Mouse (Mus musculus): ENCODE results near the gene Rnf185. TPM values are rescaled to one million over a fixed set of nuclear protein-coding genes. Genes with fewer than 3 reads are reported as not detected.

Gene Rnf185
- polyA plus RNA-seq, 1 experiment = 25.7 TPM

GRCm38 (mm10) chr11:3471448-3471850 lies 19.3 kb upstream of the Rnf185 start:
- WGBS = 68% methylated on average over 11 of the region's 11 CpGs
- Histone ChIP-seq H3K4me1 (replicated peaks; ENCODE audit: control insufficient read depth, insufficient read depth, low read length) (0 out of 2 replicates have a peak, but pooled peaks cover 2% of the 10 kb centered on the region), H3K4me3 (ENCODE audit: control insufficient read depth, insufficient read depth, low read length) (no peak overlapping the region), H3K27ac (ENCODE audit: control insufficient read depth, insufficient read depth, low read length) (no peak overlapping the region), H3K27me3 (ENCODE audit: control insufficient read depth, insufficient read depth, low read length) (no peaks in the 10 kb centered on the region), H3K36me3 (ENCODE audit: control insufficient read depth, insufficient read depth, low read length) (no peaks in the 10 kb centered on the region)
- no peak for TF ChIP-seq POLR2A (IDR thresholded peaks at IDR 0.05; ENCODE audit: control insufficient read depth, extremely low read depth, insufficient read depth, low read length, poor library complexity)
- no peak for TF ChIP-seq CTCF (IDR thresholded peaks at IDR 0.05; ENCODE audit: borderline replicate concordance, control insufficient read depth, extremely low read depth, insufficient read depth, low read length, poor library complexity)
- no peak for DNase-seq

- 95% methylated on average over 1 of the region's 1 CpGs for WGBS
- no peak overlapping the region for H3K27ac ChIP-seq (ENCODE audit: control insufficient read depth, insufficient read depth, low read length)
- H3K4me3 ChIP-seq (ENCODE audit: control insufficient read depth, insufficient read depth, low read length) = no peak overlapping the region
- no peaks in the 10 kb centered on the region for H3K36me3 ChIP-seq (ENCODE audit: control insufficient read depth, insufficient read depth, low read length)
- DNase-seq = no peak
- H3K27me3 ChIP-seq (ENCODE audit: control insufficient read depth, insufficient read depth, low read length) = no peaks in the 10 kb centered on the region
- no peak for TF ChIP-seq POLR2A (IDR thresholded peaks at IDR 0.05; ENCODE audit: control insufficient read depth, extremely low read depth, insufficient read depth, low read length, poor library complexity)
- TF ChIP-seq CTCF (IDR thresholded peaks at IDR 0.05; ENCODE audit: borderline replicate concordance, control insufficient read depth, extremely low read depth, insufficient read depth, low read length, poor library complexity) = no peak
- no peaks in the 10 kb centered on the region for H3K4me1 ChIP-seq (replicated peaks; ENCODE audit: control insufficient read depth, insufficient read depth, low read length)
Observed at GRCm38 (mm10) chr11:3462846-3463245, 10.7 kb upstream of the Rnf185 start.

GRCm38 (mm10) chr11:3459105-3459468 lies 6.9 kb upstream of the Rnf185 start:
- Histone ChIP-seq H3K4me1 (replicated peaks; ENCODE audit: control insufficient read depth, insufficient read depth, low read length) (no peaks in the 10 kb centered on the region), H3K36me3 (ENCODE audit: control insufficient read depth, insufficient read depth, low read length) (no peaks in the 10 kb centered on the region), H3K4me3 (ENCODE audit: control insufficient read depth, insufficient read depth, low read length) (no peak overlapping the region), H3K27ac (ENCODE audit: control insufficient read depth, insufficient read depth, low read length) (no peak overlapping the region), H3K27me3 (ENCODE audit: control insufficient read depth, insufficient read depth, low read length) (no peaks in the 10 kb centered on the region)
- 91% methylated on average over 2 of the region's 2 CpGs for WGBS
- DNase-seq = no peak
- TF ChIP-seq POLR2A (IDR thresholded peaks at IDR 0.05; ENCODE audit: control insufficient read depth, extremely low read depth, insufficient read depth, low read length, poor library complexity) (no peak), CTCF (IDR thresholded peaks at IDR 0.05; ENCODE audit: borderline replicate concordance, control insufficient read depth, extremely low read depth, insufficient read depth, low read length, poor library complexity) (no peak)

- TF ChIP-seq POLR2A (IDR thresholded peaks at IDR 0.05; ENCODE audit: control insufficient read depth, extremely low read depth, insufficient read depth, low read length, poor library complexity) (no peak), CTCF (IDR thresholded peaks at IDR 0.05; ENCODE audit: borderline replicate concordance, control insufficient read depth, extremely low read depth, insufficient read depth, low read length, poor library complexity) (no peak)
- Histone ChIP-seq H3K4me1 (replicated peaks; ENCODE audit: control insufficient read depth, insufficient read depth, low read length) (no peaks in the 10 kb centered on the region; the same call in 1 of the 2 replicates), H3K4me3 (ENCODE audit: control insufficient read depth, insufficient read depth, low read length) (no peak overlapping the region), H3K27ac (ENCODE audit: control insufficient read depth, insufficient read depth, low read length) (no peak overlapping the region), H3K27me3 (ENCODE audit: control insufficient read depth, insufficient read depth, low read length) (no peaks in the 10 kb centered on the region), H3K36me3 (ENCODE audit: control insufficient read depth, insufficient read depth, low read length) (no peaks in the 10 kb centered on the region)
- WGBS = 91% methylated on average over 13 of the region's 13 CpGs
- no peak for DNase-seq
Observed at GRCm38 (mm10) chr11:3458428-3459104, 6.4 kb upstream of the Rnf185 start.

DNA sequence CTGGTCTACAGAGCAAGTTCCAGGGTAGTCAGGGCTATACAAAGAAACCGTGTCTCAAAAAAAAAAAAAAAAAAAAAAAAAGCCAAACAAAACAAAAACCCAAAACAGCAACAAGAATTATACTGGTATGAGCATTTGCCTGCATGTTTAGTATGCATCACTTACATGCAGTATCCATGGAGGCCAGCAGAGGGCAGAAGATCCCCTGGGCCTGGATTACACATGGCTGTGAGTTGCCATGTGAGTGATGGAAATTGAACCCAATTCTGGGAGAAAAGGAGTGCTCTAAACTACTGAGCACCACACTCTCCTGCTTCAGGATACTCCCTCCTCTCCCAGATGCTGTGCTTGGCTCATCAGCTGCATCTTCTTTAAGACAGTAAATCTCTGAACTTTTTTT lies 4.2 kb upstream of the Rnf185 start:
- no peak overlapping the region for H3K4me3 ChIP-seq (ENCODE audit: control insufficient read depth, insufficient read depth, low read length)
- peaks cover 6% of the 10 kb centered on the region for H3K4me1 ChIP-seq (replicated peaks; ENCODE audit: control insufficient read depth, insufficient read depth, low read length)
- H3K36me3 ChIP-seq (ENCODE audit: control insufficient read depth, insufficient read depth, low read length) = no peaks in the 10 kb centered on the region
- TF ChIP-seq POLR2A (IDR thresholded peaks at IDR 0.05; ENCODE audit: control insufficient read depth, extremely low read depth, insufficient read depth, low read length, poor library complexity) (no peak), CTCF (IDR thresholded peaks at IDR 0.05; ENCODE audit: borderline replicate concordance, control insufficient read depth, extremely low read depth, insufficient read depth, low read length, poor library complexity) (no peak)
- H3K27me3 ChIP-seq (ENCODE audit: control insufficient read depth, insufficient read depth, low read length) = no peaks in the 10 kb centered on the region
- H3K27ac ChIP-seq (ENCODE audit: control insufficient read depth, insufficient read depth, low read length) = no peak overlapping the region
- DNase-seq = peak; percentile 72
- 31% methylated on average over 1 of the region's 1 CpGs for WGBS

DNA sequence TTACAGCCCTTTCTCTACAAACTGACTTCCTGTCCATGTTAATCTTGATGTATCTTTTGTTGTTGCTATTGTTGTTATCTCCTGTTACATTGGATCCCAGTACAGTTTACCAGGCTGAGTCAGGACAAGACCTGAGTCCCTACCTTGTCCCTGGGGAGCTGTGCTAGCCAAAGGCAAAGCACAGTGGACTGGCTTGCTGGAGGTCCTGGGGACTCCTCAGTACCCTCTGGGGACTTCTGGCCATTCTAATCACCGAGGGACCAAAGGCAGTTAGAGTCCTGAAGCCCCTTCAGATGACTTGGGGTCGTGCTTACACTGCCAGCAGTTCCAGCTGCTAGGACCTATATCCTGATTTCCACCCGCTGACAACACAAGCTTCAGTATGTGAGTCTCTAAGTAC lies 2.3 kb upstream of the Rnf185 start:
- no peaks in the 10 kb centered on the region for H3K36me3 ChIP-seq (ENCODE audit: control insufficient read depth, insufficient read depth, low read length)
- no peak overlapping the region for H3K4me3 ChIP-seq (ENCODE audit: control insufficient read depth, insufficient read depth, low read length)
- peaks cover 6% of the 10 kb centered on the region for H3K4me1 ChIP-seq (replicated peaks; ENCODE audit: control insufficient read depth, insufficient read depth, low read length)
- no peaks in the 10 kb centered on the region for H3K27me3 ChIP-seq (ENCODE audit: control insufficient read depth, insufficient read depth, low read length)
- TF ChIP-seq POLR2A (IDR thresholded peaks at IDR 0.05; ENCODE audit: control insufficient read depth, extremely low read depth, insufficient read depth, low read length, poor library complexity) (no peak), CTCF (IDR thresholded peaks at IDR 0.05; ENCODE audit: borderline replicate concordance, control insufficient read depth, extremely low read depth, insufficient read depth, low read length, poor library complexity) (no peak)
- no peak for DNase-seq
- no peak overlapping the region for H3K27ac ChIP-seq (ENCODE audit: control insufficient read depth, insufficient read depth, low read length)
- WGBS = 97% methylated on average over 3 of the region's 3 CpGs

DNA sequence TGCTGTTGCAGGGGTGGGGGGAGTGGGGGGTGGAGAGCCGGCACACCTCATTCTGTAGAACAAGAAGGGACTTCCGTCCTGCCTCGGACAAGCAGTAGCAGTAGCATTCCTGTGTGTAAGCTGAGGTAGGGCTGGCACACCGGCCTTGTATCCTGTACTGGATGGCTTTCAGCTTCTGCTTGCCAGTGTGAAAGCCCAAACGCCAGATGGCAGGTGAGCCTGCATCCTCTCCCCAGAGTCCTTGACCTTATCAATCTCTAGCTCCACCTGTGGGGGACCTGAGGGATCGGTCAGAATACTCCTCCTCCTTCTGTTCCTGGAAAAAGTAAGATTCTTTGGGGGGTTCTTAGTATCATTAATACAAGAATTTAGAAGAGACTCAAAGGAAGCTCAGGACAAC lies 1.3 kb upstream of the Rnf185 start:
- Histone ChIP-seq H3K4me3 (ENCODE audit: control insufficient read depth, insufficient read depth, low read length) (no peak overlapping the region), H3K27ac (ENCODE audit: control insufficient read depth, insufficient read depth, low read length) (no peak overlapping the region), H3K4me1 (replicated peaks; ENCODE audit: control insufficient read depth, insufficient read depth, low read length) (peaks cover 6% of the 10 kb centered on the region), H3K27me3 (ENCODE audit: control insufficient read depth, insufficient read depth, low read length) (no peaks in the 10 kb centered on the region), H3K36me3 (ENCODE audit: control insufficient read depth, insufficient read depth, low read length) (no peaks in the 10 kb centered on the region)
- peak; percentile 11 for DNase-seq
- WGBS = 66% methylated on average over 6 of the region's 6 CpGs
- TF ChIP-seq CTCF (IDR thresholded peaks at IDR 0.05; ENCODE audit: borderline replicate concordance, control insufficient read depth, extremely low read depth, insufficient read depth, low read length, poor library complexity) (no peak), POLR2A (IDR thresholded peaks at IDR 0.05; ENCODE audit: control insufficient read depth, extremely low read depth, insufficient read depth, low read length, poor library complexity) (no peak)
